ENCODE assay signal across 9 mouse cellular contexts in genomic region chr15:84680545-84681454, GRCm38 (mm10). TPM values are rescaled to one million over a fixed set of nuclear protein-coding genes. Genes with fewer than 3 reads are reported as not detected.
DNase-seq lines count a peak whose midpoint lies in the region; ATAC-seq and TF ChIP-seq lines count a peak whose summit lies in the region.
"Had no signal": no experiment of that assay in that cellular context is flagged by ENCODE, and none has a peak within 500 bp of the region (broad histone marks: within the 10 kb centered on the region; RNA-seq: fewer than 3 reads in every experiment).

No protein-coding gene starts in this region.

- peak overlapping the region; percentile 54 for H3K4me3 ChIP-seq in hindbrain, postnatal 0 days (ENCODE audit: low read length)
- H3K4me3 ChIP-seq in midbrain, embryonic 16.5 days (ENCODE audit: low read depth, low read length): peak overlapping the region; percentile 44
- peak overlapping the region; percentile 84 for H3K4me3 ChIP-seq in stomach, embryonic 14.5 days (ENCODE audit: low read depth, low read length)

- peak overlapping the region; percentile 94 for H3K4me2 ChIP-seq in hindbrain, postnatal 0 days (ENCODE audit: low read depth, low read length)
- peak overlapping the region; percentile 96 for H3K4me2 ChIP-seq in midbrain, embryonic 16.5 days (ENCODE audit: low read length)
- peak overlapping the region; percentile 66 for H3K4me2 ChIP-seq in stomach, embryonic 14.5 days (replicated peaks; ENCODE audit: low read depth, low read length)

- no peaks in the 10 kb centered on the region for H3K36me3 ChIP-seq in hindbrain, postnatal 0 days (ENCODE audit: insufficient read depth, low read length)
- no peaks in the 10 kb centered on the region for H3K36me3 ChIP-seq in midbrain, embryonic 16.5 days (ENCODE audit: control insufficient read depth, insufficient read depth, low read length)
- H3K36me3 ChIP-seq in stomach, embryonic 14.5 days (ENCODE audit: control insufficient read depth, insufficient read depth, low read length): no peaks in the 10 kb centered on the region

- peak overlapping the region; percentile 15; the same call in 1 of the 2 replicates for H3K27ac ChIP-seq in hindbrain, postnatal 0 days
- no peak overlapping the region for H3K27ac ChIP-seq in midbrain, embryonic 16.5 days (ENCODE audit: low read length)
- peak overlapping the region; percentile 93 for H3K27ac ChIP-seq in stomach, embryonic 14.5 days (ENCODE audit: low read length)

- H3K9ac ChIP-seq in hindbrain, postnatal 0 days (replicated peaks; ENCODE audit: low read length): peak overlapping the region; percentile 62
- peak overlapping the region; percentile 57 for H3K9ac ChIP-seq in midbrain, embryonic 16.5 days (ENCODE audit: low read depth, low read length)
- peak overlapping the region; percentile 77 for H3K9ac ChIP-seq in stomach, embryonic 14.5 days (replicated peaks; ENCODE audit: low read depth, low read length)

- intact Hi-C loops in gastrocnemius, postnatal 14 days (cut with DNase I; ENCODE audit: low total_unique reads): no loop called here

- no peaks in the 10 kb centered on the region for H3K9me3 ChIP-seq in hindbrain, postnatal 0 days (ENCODE audit: low read length)
- H3K9me3 ChIP-seq in midbrain, embryonic 16.5 days (replicated peaks; ENCODE audit: control insufficient read depth, low read length, poor library complexity, severe bottlenecking): no peaks in the 10 kb centered on the region
- no peaks in the 10 kb centered on the region for H3K9me3 ChIP-seq in stomach, embryonic 14.5 days (ENCODE audit: control insufficient read depth, low read depth, low read length)

- TF ChIP-seq CTCF in hindbrain, postnatal 0 days (IDR thresholded peaks at IDR 0.05; ENCODE audit: low read depth): no peak

- DNase-seq in cerebellum, postnatal 10 days: peak; percentile 87 to 88
- no peak for DNase-seq in cerebellum, adult 9-10 months
- DNase-seq in gastrocnemius, postnatal 14 days: peak; percentile 92
- peak; percentile 63 for DNase-seq in hindbrain, postnatal 0 days (ENCODE audit: low spot score)
- peak; percentile 84 for DNase-seq in liver

- H3K27me3 ChIP-seq in hindbrain, postnatal 0 days (ENCODE audit: insufficient read depth, low read length): 0 out of 2 replicates have a peak, but pooled peaks cover 2% of the 10 kb centered on the region
- H3K27me3 ChIP-seq in midbrain, embryonic 16.5 days (ENCODE audit: control insufficient read depth, insufficient read depth, low read depth, low read length): peaks cover 19% of the 10 kb centered on the region
- H3K27me3 ChIP-seq in stomach, embryonic 14.5 days (ENCODE audit: control insufficient read depth, insufficient read depth, low read length): no peaks in the 10 kb centered on the region

- peaks cover 11% of the 10 kb centered on the region for H3K4me1 ChIP-seq in hindbrain, postnatal 0 days (ENCODE audit: insufficient read depth, low read length)
- peaks cover 15% of the 10 kb centered on the region for H3K4me1 ChIP-seq in midbrain, embryonic 16.5 days (ENCODE audit: control insufficient read depth, insufficient read depth, low read length)
- H3K4me1 ChIP-seq in stomach, embryonic 14.5 days (ENCODE audit: control insufficient read depth, insufficient read depth, low read length): peaks cover 12% of the 10 kb centered on the region

- peak; percentile 57 for ATAC-seq in common myeloid progenitor, adult 5-6 weeks (replicated peaks; ENCODE audit: low read depth, poor library complexity, severe bottlenecking)
- peak; percentile 62 for ATAC-seq in hindbrain, postnatal 0 days
- peak; percentile 47; the same call in 1 of the 2 replicates for ATAC-seq in midbrain, embryonic 16.5 days
- peak; percentile 70 for ATAC-seq in stomach, embryonic 14.5 days (ENCODE audit: insufficient number of reproducible peaks, insufficient read depth, low FRiP score, low read depth)

- 3% methylated on average over 50 of the region's 77 CpGs for WGBS in hindbrain, postnatal 0 days
- under 1% methylated on average over 54 of the region's 77 CpGs for WGBS in midbrain, embryonic 16.5 days
- WGBS in stomach, embryonic 14.5 days: under 1% methylated on average over 66 of the region's 77 CpGs

RNA-seq across cellular contexts. Expression of gene Prr5, which starts 11.4 kb away (rescaled TPM):
- total RNA-seq in common myeloid progenitor, adult 5-6 weeks (2017): 6.3 and 6.6 TPM in 2 replicates
- total RNA-seq in gastrocnemius, postnatal 14 days (2021): 1 to 10 TPM; 7.3 to 8.5 TPM
- 25.5 and 34.2 TPM in 2 replicates for total RNA-seq in hindbrain, postnatal 0 days (2014; rRNA removed)
- 33.2 and 36.6 TPM in 2 replicates for polyA plus RNA-seq in hindbrain, postnatal 0 days (2015; fragmentation: Nextera tagmentation; extraction: Ambion mirVana)
- polyA plus RNA-seq in midbrain, embryonic 16.5 days (2015; fragmentation: Nextera tagmentation; extraction: Ambion mirVana): 28.1 and 30.8 TPM in 2 replicates
- 29.0 and 34.8 TPM in 2 replicates for polyA plus RNA-seq in stomach, embryonic 14.5 days (2014; fragmentation: Nextera tagmentation; extraction: Ambion mirVana)
- total RNA-seq: MEL had no signal

RNA-seq across cellular contexts. Expression of gene Arhgap8, which starts 39.1 kb away (rescaled TPM):
- not detected in 2 replicates for total RNA-seq in common myeloid progenitor, adult 5-6 weeks (2017)
- under 1 TPM in 1 of 2 experiments, not detected in 1; 0.29 TPM for total RNA-seq in gastrocnemius, postnatal 14 days (2021)
- 0.26 and 1.0 TPM in 2 replicates for total RNA-seq in hindbrain, postnatal 0 days (2014; rRNA removed)
- 0.72 and 0.80 TPM in 2 replicates for polyA plus RNA-seq in hindbrain, postnatal 0 days (2015; fragmentation: Nextera tagmentation; extraction: Ambion mirVana)
- polyA plus RNA-seq in midbrain, embryonic 16.5 days (2015; fragmentation: Nextera tagmentation; extraction: Ambion mirVana): 0.35 and 0.39 TPM in 2 replicates
- polyA plus RNA-seq in stomach, embryonic 14.5 days (2014; fragmentation: Nextera tagmentation; extraction: Ambion mirVana): 12.3 and 14.2 TPM in 2 replicates
- total RNA-seq: MEL had no signal
